Mouse (Mus musculus) intestine, embryonic 15.5 days (tissue): ENCODE data around the gene Mrpl2. TPM values are rescaled to one million over a fixed set of nuclear protein-coding genes. Genes with fewer than 3 reads are reported as not detected.

ENCODE experiments used
- ATAC-seq: fragments of 200-750 bp; cut with Nextera tagmentation; 2 replicates; pipeline ENCODE4 v1.8.0; 2017; ENCODE audit warnings: moderate TSS enrichment, moderate library complexity
- H3K27ac ChIP-seq: fragments of 300-500 bp; sonication (generic); 2 replicates; pipeline ENCODE4 v1.5.1; 2015; ENCODE audit warnings: mild to moderate bottlenecking, inconsistent platforms
- H3K27me3 ChIP-seq: fragments of 300-500 bp; sonication (generic); replicated peaks from 2 replicates; pipeline ENCODE4 v1.6.1; 2015; ENCODE audit warnings: inconsistent platforms
- H3K36me3 ChIP-seq: fragments of 300-500 bp; sonication (generic); 2 replicates; pipeline ENCODE4 v1.6.1; 2015; ENCODE audit warnings: inconsistent platforms
- H3K4me1 ChIP-seq: fragments of 300-500 bp; sonication (generic); replicated peaks from 2 replicates; pipeline ENCODE4 v1.6.1; 2015; ENCODE audit warnings: inconsistent platforms
- H3K4me2 ChIP-seq: fragments of 300-500 bp; sonication (generic); replicated peaks from 2 replicates; pipeline ENCODE4 v1.6.1; 2015; ENCODE audit warnings: mild to moderate bottlenecking, inconsistent platforms
- H3K4me3 ChIP-seq: fragments of 300-500 bp; sonication (generic); replicated peaks from 2 replicates; pipeline ENCODE4 v1.5.1; 2015; ENCODE audit warnings: inconsistent platforms
- H3K9ac ChIP-seq: fragments of 300-500 bp; sonication (generic); 2 replicates; pipeline ENCODE4 v1.6.1; 2015; ENCODE audit warnings: inconsistent platforms
- H3K9me3 ChIP-seq: fragments of 300-500 bp; sonication (generic); 2 replicates; pipeline ENCODE4 v1.6.1; 2016; ENCODE audit warnings: inconsistent platforms
- WGBS: fragments of 180-500 bp; shearing (Covaris S2); methylation state at CpG from one replicate; pipeline ENCODE4 v1.1.7; 2015; 5-methylcytosine and 5-hydroxymethylcytosine counted together
- polyA plus RNA-seq: library from polyadenylated mRNA; unstranded; fragments of >200 nt; fragmentation: Nextera tagmentation; extraction: Ambion mirVana; gene quantifications from 2 replicates; pipeline ENCODE4 v1.2.1, GENCODE M21; 2015

Gene Mrpl2
- polyA plus RNA-seq, 1 experiment from 2014 or later = 156 TPM

- no peaks in the 10 kb centered on the region for H3K27me3 ChIP-seq
- peaks cover 5% of the 10 kb centered on the region; the same call in 1 of the 2 replicates for H3K36me3 ChIP-seq
- no peak overlapping the region for H3K4me3 ChIP-seq
- H3K27ac ChIP-seq = no peak overlapping the region
- no peak overlapping the region for H3K9ac ChIP-seq
- peak; percentile 58; the same call in 1 of the 2 replicates for ATAC-seq
- H3K4me1 ChIP-seq = peaks cover 34% of the 10 kb centered on the region
- WGBS = 43% methylated on average over 5 of the region's 5 CpGs
- no peaks in the 10 kb centered on the region for H3K9me3 ChIP-seq
- H3K4me2 ChIP-seq = no peak overlapping the region
Measured at GRCm38 (mm10) chr17:46699245-46699644, 53.2 kb downstream of the Mrpl2 start.

Other genes starting within 250 kb of the Mrpl2 start
- 0.92 TPM in 1 of 2 replicates, not detected in the other for gene Crip3, start 217.3 kb upstream of the Mrpl2 start, polyA plus RNA-seq
- gene Slc22a7, start 207.8 kb upstream of the Mrpl2 start, polyA plus RNA-seq = not detected in 2 replicates
- gene Ttbk1, start 158.6 kb upstream of the Mrpl2 start, polyA plus RNA-seq = 0.24 and 0.26 TPM in 2 replicates
- 48.7 and 48.9 TPM in 2 replicates for gene Dnph1, start 149.5 kb upstream of the Mrpl2 start, polyA plus RNA-seq
- gene Cul9, start 99.8 kb upstream of the Mrpl2 start, polyA plus RNA-seq = 2.8 and 3.4 TPM in 2 replicates
- gene Srf, start 90.1 kb upstream of the Mrpl2 start, polyA plus RNA-seq = 7.6 and 8.9 TPM in 2 replicates
- gene Ptk7, start 16.7 kb upstream of the Mrpl2 start, polyA plus RNA-seq = 61.8 and 66.2 TPM in 2 replicates
- 64.6 and 73.2 TPM in 2 replicates for gene Klc4, start 207 bp upstream of the Mrpl2 start, polyA plus RNA-seq
- 41.1 and 45.7 TPM in 2 replicates for gene Cul7, start 4.1 kb downstream of the Mrpl2 start, polyA plus RNA-seq
- 56.4 and 58.4 TPM in 2 replicates for gene Rrp36, start 28.1 kb downstream of the Mrpl2 start, polyA plus RNA-seq
- gene Mea1, start 32.6 kb downstream of the Mrpl2 start, polyA plus RNA-seq = 133 and 151 TPM in 2 replicates
- 104 and 107 TPM in 2 replicates for gene Klhdc3, start 34.7 kb downstream of the Mrpl2 start, polyA plus RNA-seq
- 71.8 and 79.9 TPM in 2 replicates for gene Ppp2r5d, start 58.9 kb downstream of the Mrpl2 start, polyA plus RNA-seq
- 22.6 and 24.8 TPM in 2 replicates for gene Pex6, start 65.2 kb downstream of the Mrpl2 start, polyA plus RNA-seq
- 3.2 and 9.0 TPM in 2 replicates for gene Gnmt, start 82.9 kb downstream of the Mrpl2 start, polyA plus RNA-seq
- 73.9 and 74.9 TPM in 2 replicates for gene Cnpy3, start 106.0 kb downstream of the Mrpl2 start, polyA plus RNA-seq
- 0.40 and 0.56 TPM in 2 replicates for gene Ptcra, start 117.5 kb downstream of the Mrpl2 start, polyA plus RNA-seq
- gene 2310039H08Rik, start 126.4 kb downstream of the Mrpl2 start, polyA plus RNA-seq = 81.1 and 96.9 TPM in 2 replicates
- 149 and 167 TPM in 2 replicates for gene Rpl7l1, start 136.4 kb downstream of the Mrpl2 start, polyA plus RNA-seq
- gene Bicral, start 212.3 kb downstream of the Mrpl2 start, polyA plus RNA-seq = 3.5 and 4.6 TPM in 2 replicates
- 48.2 and 48.6 TPM in 2 replicates for gene Tbcc, start 244.5 kb downstream of the Mrpl2 start, polyA plus RNA-seq